Mouse (Mus musculus): ENCODE results near the gene 2700097O09Rik.

DNA sequence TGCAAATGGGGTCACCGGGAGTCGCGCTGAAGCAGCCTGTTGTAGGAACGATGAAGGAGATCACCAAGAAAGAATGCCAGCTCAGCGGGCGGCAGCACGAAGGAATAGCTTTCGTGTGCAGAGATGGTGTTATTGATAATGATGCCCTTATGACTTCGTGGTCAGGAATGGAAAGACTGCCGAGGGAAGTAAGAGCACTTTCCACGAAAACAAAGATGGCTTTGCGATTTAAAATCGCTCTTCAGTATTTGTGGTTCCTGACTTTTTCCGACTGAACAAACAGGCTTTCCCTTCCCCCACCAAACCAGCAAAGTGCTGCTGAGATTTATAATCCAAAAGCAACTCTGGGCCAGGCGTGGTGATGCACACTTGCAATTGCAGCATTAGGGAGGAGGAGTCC is 38.9 kb downstream of the 2700097O09Rik start:
- TF ChIP-seq CTCF (IDR thresholded peaks at IDR 0.05) (no peak), EP300 (IDR thresholded peaks at IDR 0.05) (no peak)

Measured in lung, postnatal 0 days (tissue).